Mouse (Mus musculus): Measurements from ENCODE around the gene Mllt3.

GRCm38 (mm10) chr4:87783809-87784208 is 249.4 kb downstream of the Mllt3 start:
- no peak for TF ChIP-seq CTCF (IDR thresholded peaks at IDR 0.05; ENCODE audit: extremely low read depth, insufficient read depth, insufficient read length, insufficient replicate concordance)
- TF ChIP-seq POLR2A (IDR thresholded peaks at IDR 0.05; ENCODE audit: low read depth, low read length): no peak
